Mouse (Mus musculus): ENCODE data around the gene Rapsn. TPM values are rescaled to one million over a fixed set of nuclear protein-coding genes. Genes with fewer than 3 reads are reported as not detected.
"Not testable (repeated sequence)": the region's sequence is repeated elsewhere in the genome, so short reads cannot be mapped to it uniquely, and the experiment has no call there.

Gene Rapsn
- polyA plus RNA-seq, 1 experiment from 2014 or later = 1.3 TPM

DNA sequence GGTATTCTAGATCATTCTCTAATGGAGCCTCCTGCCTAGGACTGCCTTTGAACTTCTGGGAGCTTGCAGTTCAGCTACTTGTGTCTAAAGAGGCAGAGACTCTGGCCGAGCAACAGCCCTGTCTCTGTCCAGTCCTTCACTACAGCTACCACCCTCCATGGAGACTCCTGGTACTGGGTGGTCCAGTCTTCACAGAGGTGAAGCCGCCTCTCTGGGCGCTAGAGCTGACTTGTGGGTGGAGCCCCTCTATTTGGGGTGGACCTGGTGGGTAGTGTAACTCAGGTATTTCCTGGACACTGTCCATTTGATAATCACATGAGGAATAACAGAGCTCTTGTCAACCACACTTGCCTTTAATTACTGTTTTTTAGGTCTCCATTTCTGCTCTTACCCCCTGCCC lies 15.5 kb upstream of the Rapsn start:
- peaks cover 11% of the 10 kb centered on the region for H3K36me3 ChIP-seq (ENCODE audit: control insufficient read depth, insufficient read depth, low read length)
- DNase-seq (ENCODE audit: low spot score) = no peak
- TF ChIP-seq CTCF (IDR thresholded peaks at IDR 0.05; ENCODE audit: low read depth) (no peak), EP300 (optimal IDR thresholded peaks at IDR 0.05) (no peak)
- H3K4me1 ChIP-seq (replicated peaks; ENCODE audit: control insufficient read depth, insufficient read depth) = no peaks in the 10 kb centered on the region
- H3K4me2 ChIP-seq (replicated peaks; ENCODE audit: low read depth) = no peak overlapping the region
- WGBS = 93% methylated on average over 3 of the region's 3 CpGs
- no peak for ATAC-seq (ENCODE audit: low FRiP score, low TSS enrichment)
- no peak overlapping the region for H3K27ac ChIP-seq (replicated peaks)
- no peaks in the 10 kb centered on the region for H3K9me3 ChIP-seq (ENCODE audit: control insufficient read depth, low read length)
- H3K27me3 ChIP-seq (ENCODE audit: control insufficient read depth, insufficient read depth, low read length) = no peaks in the 10 kb centered on the region
- no peak overlapping the region for H3K9ac ChIP-seq (ENCODE audit: low read length)
- no peak overlapping the region for H3K4me3 ChIP-seq (ENCODE audit: low read depth, low read length)

DNA sequence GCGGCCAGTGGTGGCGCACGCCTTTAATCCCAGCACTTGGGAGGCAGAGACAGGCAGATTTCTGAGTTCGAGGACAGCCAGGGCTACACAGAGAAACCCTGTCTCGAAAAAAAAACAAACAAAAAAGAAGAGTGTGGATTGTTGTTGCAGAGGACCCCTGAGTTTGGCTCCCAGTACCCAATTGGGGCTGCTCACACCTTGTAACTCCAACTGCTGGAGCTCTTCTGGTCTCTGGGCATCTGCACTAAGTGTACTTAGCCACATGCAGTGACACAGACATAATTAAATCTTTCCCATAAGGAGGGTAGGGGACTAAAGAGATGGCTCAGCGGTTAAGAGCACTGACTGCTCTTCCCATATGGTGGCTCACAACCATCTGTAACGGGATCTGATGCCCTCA lies 13.2 kb upstream of the Rapsn start:
- H3K9ac ChIP-seq (ENCODE audit: low read length); ATAC-seq (ENCODE audit: low FRiP score, low TSS enrichment): not testable (repeated sequence)

DNA sequence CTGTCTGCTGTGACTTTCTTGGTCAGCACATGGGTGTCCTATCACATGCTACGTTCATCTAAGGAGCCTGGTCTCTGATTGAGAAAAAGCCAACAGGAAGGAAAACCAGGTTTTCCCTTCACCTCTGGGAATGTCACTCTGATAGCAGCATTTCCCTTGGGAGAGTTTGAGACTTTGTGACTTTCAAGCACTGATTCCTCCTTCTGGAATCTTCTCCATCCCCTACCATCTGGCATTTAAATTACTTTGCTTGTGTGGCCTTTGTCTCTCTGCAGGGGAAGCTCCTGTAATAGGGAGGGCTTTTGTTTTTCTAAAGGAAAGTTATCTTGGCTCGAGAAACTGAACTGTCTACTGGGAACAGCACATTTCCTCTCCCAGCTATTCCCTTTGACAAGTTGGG lies 12.3 kb upstream of the Rapsn start:
- no peaks in the 10 kb centered on the region for H3K4me1 ChIP-seq (replicated peaks; ENCODE audit: control insufficient read depth, insufficient read depth)
- H3K9me3 ChIP-seq (ENCODE audit: control insufficient read depth, low read length) = no peaks in the 10 kb centered on the region
- no peak overlapping the region for H3K27ac ChIP-seq (replicated peaks)
- ATAC-seq (ENCODE audit: low FRiP score, low TSS enrichment) = no peak
- TF ChIP-seq CTCF (IDR thresholded peaks at IDR 0.05; ENCODE audit: low read depth) = no peak
- no peak for TF ChIP-seq EP300 (optimal IDR thresholded peaks at IDR 0.05)
- H3K36me3 ChIP-seq (ENCODE audit: control insufficient read depth, insufficient read depth, low read length) = peaks cover 6% of the 10 kb centered on the region; the same call in 1 of the 2 replicates
- no peak overlapping the region for H3K4me2 ChIP-seq (replicated peaks; ENCODE audit: low read depth)
- WGBS = 67% methylated on average over 2 of the region's 2 CpGs
- no peaks in the 10 kb centered on the region for H3K27me3 ChIP-seq (ENCODE audit: control insufficient read depth, insufficient read depth, low read length)
- DNase-seq (ENCODE audit: low spot score) = no peak
- H3K4me3 ChIP-seq (ENCODE audit: low read depth, low read length) = no peak overlapping the region
- H3K9ac ChIP-seq (ENCODE audit: low read length) = no peak overlapping the region

More for the DNA sequence above, 13.2 kb upstream of the Rapsn start:
- not testable (repeated sequence) for H3K9me3 ChIP-seq (ENCODE audit: control insufficient read depth, low read length); H3K27ac ChIP-seq (replicated peaks); H3K4me3 ChIP-seq (ENCODE audit: low read depth, low read length); DNase-seq (ENCODE audit: low spot score); H3K4me1 ChIP-seq (replicated peaks; ENCODE audit: control insufficient read depth, insufficient read depth); H3K27me3 ChIP-seq (ENCODE audit: control insufficient read depth, insufficient read depth, low read length); H3K4me2 ChIP-seq (replicated peaks; ENCODE audit: low read depth); H3K36me3 ChIP-seq (ENCODE audit: control insufficient read depth, insufficient read depth, low read length)
- WGBS = 97% methylated on average over 7 of the region's 7 CpGs

DNA sequence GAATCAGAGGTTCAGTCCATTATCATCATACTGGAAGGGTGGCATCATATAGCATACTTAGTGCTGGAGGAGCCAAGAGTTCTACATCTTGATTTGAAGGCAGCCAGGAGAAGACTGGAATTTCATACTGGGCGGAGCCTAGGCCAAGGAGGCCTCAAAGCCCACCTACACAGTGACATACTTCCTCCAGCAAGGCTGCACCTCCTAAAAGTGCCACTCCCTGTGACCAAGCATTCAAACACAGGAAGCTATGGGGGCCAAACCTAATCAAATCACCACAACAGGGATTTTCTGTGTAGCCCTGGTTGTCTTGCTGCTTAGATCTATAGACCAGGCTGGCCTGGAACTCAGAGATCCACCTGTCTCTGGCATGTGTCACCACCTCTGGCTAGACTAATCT lies 11.5 kb upstream of the Rapsn start:
- Histone ChIP-seq H3K4me1 (replicated peaks; ENCODE audit: control insufficient read depth, insufficient read depth) (no peaks in the 10 kb centered on the region), H3K9me3 (ENCODE audit: control insufficient read depth, low read length) (no peaks in the 10 kb centered on the region), H3K27ac (replicated peaks) (no peak overlapping the region), H3K4me2 (replicated peaks; ENCODE audit: low read depth) (no peak overlapping the region), H3K4me3 (ENCODE audit: low read depth, low read length) (no peak overlapping the region), H3K36me3 (ENCODE audit: control insufficient read depth, insufficient read depth, low read length) (peaks cover 6% of the 10 kb centered on the region; the same call in 1 of the 2 replicates), H3K9ac (ENCODE audit: low read length) (no peak overlapping the region), H3K27me3 (ENCODE audit: control insufficient read depth, insufficient read depth, low read length) (no peaks in the 10 kb centered on the region)
- ATAC-seq (ENCODE audit: low FRiP score, low TSS enrichment) = 0 out of 2 replicates have a peak, but pooled peaks have one; percentile 27
- WGBS = 100% methylated on average over 1 of the region's 1 CpGs
- TF ChIP-seq CTCF (IDR thresholded peaks at IDR 0.05; ENCODE audit: low read depth) = no peak
- no peak for TF ChIP-seq EP300 (optimal IDR thresholded peaks at IDR 0.05)
- no peak for DNase-seq (ENCODE audit: low spot score)

DNA sequence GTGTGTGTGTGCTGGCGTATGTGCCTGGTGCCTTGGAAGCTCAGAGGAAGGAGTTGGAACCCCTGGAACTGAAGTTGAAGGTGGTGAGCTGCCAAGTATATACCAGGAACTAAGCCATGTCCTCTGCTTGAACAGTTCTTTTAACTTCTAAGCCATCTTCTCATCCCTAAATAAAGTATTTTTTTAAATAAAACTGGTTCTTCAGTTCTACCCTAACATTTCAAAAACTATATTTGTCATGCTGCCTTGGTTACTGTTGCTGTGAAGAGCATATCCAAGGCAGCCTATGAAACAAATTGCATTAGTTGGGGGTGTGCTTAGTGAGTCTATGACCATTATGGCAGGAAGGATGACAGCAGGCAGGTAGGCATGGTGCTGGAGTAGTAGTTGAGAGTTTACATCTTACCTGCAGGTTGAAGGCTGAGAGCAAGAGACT lies 10.3 kb upstream of the Rapsn start:
- ATAC-seq (ENCODE audit: low FRiP score, low TSS enrichment) = no peak
- Histone ChIP-seq H3K27ac (replicated peaks) (no peak overlapping the region), H3K4me1 (replicated peaks; ENCODE audit: control insufficient read depth, insufficient read depth) (no peaks in the 10 kb centered on the region), H3K9ac (ENCODE audit: low read length) (no peak overlapping the region), H3K4me2 (replicated peaks; ENCODE audit: low read depth) (no peak overlapping the region), H3K9me3 (ENCODE audit: control insufficient read depth, low read length) (no peaks in the 10 kb centered on the region), H3K36me3 (ENCODE audit: control insufficient read depth, insufficient read depth, low read length) (peaks cover 2% of the 10 kb centered on the region; the same call in 1 of the 2 replicates), H3K4me3 (ENCODE audit: low read depth, low read length) (no peak overlapping the region), H3K27me3 (ENCODE audit: control insufficient read depth, insufficient read depth, low read length) (no peaks in the 10 kb centered on the region)
- WGBS = 85% methylated on average over 1 of the region's 1 CpGs
- TF ChIP-seq CTCF (IDR thresholded peaks at IDR 0.05; ENCODE audit: low read depth) (no peak), EP300 (optimal IDR thresholded peaks at IDR 0.05) (no peak)
- DNase-seq (ENCODE audit: low spot score) = no peak

DNA sequence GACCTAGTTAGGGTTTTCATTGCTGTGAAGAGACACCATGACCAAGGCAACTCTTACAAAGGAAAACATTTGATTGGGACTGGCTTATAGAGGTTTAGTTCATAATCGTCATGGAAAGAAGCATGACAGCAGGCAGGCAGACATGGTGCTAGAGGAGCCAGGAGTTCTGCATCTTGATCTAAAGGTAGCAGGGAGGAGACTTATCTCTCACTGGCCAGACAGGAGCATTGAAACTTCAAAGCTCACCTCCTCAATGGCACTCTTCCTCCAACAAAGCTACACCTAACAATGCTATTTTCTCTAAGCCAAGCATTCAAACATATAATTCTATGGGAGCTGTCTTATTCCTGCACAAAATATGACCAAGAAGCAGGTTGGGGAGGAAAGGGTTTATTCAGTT lies 8.9 kb upstream of the Rapsn start:
- Histone ChIP-seq H3K9ac (ENCODE audit: low read length) (no peak overlapping the region), H3K27ac (replicated peaks) (no peak overlapping the region), H3K27me3 (ENCODE audit: control insufficient read depth, insufficient read depth, low read length) (no peaks in the 10 kb centered on the region), H3K4me1 (replicated peaks; ENCODE audit: control insufficient read depth, insufficient read depth) (no peaks in the 10 kb centered on the region), H3K4me2 (replicated peaks; ENCODE audit: low read depth) (no peak overlapping the region), H3K9me3 (ENCODE audit: control insufficient read depth, low read length) (no peaks in the 10 kb centered on the region), H3K4me3 (ENCODE audit: low read depth, low read length) (no peak overlapping the region), H3K36me3 (ENCODE audit: control insufficient read depth, insufficient read depth, low read length) (no peaks in the 10 kb centered on the region)
- 85% methylated on average over 1 of the region's 1 CpGs for WGBS
- no peak for TF ChIP-seq CTCF (IDR thresholded peaks at IDR 0.05; ENCODE audit: low read depth)
- TF ChIP-seq EP300 (optimal IDR thresholded peaks at IDR 0.05) = no peak
- DNase-seq (ENCODE audit: low spot score) (no peak), ATAC-seq (ENCODE audit: low FRiP score, low TSS enrichment) (no peak)
